Mouse (Mus musculus) retina, embryonic 14.5 days (tissue): ENCODE results near the gene Tekt2.
A peak's percentile ranks its signal among the peaks of the same experiment; 100 is the strongest.

Source experiments
- DNase-seq: peaks from one replicate; pipeline ENCODE4 v3.0.0-alpha.2; 2015; ENCODE audit warnings: low spot score

Tekt2 gene

GRCm38 (mm10) chr4:126325281-126325861, at the start of gene Tekt2:
Gene Tekt2, minus strand, starts transcription at chr4:126325688.
- no peak for DNase-seq

DNA sequence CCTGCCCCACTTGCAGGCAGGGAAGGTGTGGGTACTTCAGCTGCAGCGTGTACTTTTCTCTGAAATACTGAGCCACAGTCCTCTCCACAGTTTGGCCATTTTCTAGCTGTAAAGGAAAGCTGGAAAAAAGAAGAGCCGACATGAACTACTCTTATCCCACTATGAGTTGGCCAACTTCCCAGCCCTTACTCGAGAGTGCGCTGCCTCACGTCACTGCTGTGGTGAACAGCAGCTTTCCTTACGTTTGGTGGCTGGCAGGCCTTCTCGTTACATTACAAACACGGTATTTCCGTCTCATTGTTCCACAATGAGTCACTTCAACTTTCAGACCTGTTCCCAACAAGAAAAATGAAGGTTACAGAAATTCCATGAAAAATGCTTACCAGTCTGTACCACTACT, 46.0 kb upstream of the Tekt2 start:
- no peak for DNase-seq

DNA sequence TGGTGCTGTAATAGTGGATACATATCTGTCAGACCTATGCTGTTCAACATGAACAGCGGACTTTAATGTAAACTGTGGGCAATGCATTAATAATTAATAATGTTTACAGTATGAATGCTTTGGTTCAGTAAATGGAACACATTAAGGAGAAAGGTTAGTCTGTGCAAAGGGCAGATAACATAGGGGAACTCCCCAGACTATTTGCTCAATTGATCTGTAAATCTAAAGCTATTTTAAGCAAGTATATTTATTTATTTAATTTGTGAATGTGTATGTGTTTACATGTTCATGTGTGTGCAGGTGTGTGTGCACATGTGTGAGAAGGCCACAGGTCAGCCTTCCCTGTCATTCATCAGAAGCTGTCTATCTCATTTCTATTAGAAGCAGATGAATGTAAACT, 34.6 kb upstream of the Tekt2 start:
- DNase-seq = no peak

DNA sequence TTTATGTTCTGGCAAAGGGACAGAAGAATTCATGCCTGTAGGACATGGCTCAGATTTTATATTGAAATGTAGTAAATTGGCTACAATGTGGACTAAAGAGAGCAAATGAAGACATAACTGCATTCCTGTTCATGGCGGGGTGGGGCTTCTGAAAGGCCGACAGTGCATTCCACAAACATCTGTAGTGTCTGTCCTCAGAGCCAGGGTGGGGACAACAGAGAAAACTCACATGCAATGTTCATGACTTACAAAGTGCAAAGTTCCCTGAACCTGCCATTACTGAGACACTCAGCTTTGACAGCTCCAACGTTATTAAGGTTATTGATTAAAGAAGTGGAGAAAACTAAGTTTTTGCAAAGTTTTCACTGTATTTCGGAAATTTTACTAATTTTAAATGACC, 18.0 kb upstream of the Tekt2 start:
- DNase-seq = no peak

GRCm38 (mm10) chr4:126339461-126339860, 14.0 kb upstream of the Tekt2 start:
- DNase-seq = no peak

DNA sequence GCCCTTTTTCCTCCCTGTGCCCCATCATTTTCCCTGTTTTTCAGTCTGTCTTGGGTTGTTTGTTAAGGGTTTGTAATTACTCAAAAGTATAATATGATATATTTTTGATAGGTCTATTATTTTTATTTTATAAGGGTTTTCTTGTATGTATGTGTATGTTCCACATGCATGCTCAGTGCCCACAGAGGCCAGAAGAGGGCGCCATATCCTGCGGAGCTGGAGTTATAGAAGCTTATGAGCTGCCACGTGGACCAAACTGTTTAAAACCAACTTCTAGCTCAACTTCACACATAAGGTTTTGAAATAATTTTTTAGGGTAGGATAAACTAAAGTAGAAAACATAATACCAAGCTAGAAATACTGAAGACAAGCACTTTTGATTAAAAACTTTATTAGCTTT, 6.9 kb upstream of the Tekt2 start:
- DNase-seq = no peak

GRCm38 (mm10) chr4:126331751-126332150, 6.3 kb upstream of the Tekt2 start:
- DNase-seq = no peak

DNA sequence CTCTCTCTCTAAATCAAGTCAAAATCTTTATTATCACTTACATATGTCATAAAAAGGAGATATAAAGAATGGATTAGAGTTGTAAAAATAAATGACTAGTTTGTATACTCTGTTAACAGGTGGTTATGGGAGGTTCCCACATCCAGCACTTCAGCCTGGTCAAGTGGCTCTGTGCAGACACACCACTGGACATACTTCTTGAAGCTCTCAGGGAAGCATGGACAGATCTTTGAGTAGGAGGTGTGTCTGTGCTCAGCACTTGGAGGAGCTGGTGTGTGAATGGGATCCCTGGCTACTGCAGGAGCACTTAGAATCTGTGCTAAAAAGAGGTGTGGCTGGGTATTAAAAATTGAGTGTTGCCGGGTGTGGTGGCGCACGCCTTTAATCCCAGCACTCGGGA, 4.8 kb upstream of the Tekt2 start:
- DNase-seq = no peak

DNA sequence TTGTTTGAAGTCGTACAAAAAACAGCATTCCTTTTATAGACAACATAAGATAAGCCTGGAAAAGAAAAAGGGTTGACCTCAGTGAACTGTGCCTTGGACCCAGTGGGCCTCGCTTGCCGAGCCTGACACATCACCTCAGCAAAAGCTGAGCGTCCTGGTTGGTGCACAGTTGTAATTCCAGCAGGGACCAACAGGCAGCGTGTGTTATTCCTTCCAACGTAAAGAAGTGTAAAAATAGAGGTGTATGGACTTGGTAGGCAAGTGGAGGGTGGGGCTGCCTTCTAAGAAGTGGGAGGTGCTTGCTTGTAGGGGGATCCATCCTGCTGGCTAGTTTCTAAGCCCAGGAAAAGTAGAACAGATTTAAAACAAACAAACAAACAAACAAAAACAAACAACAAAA, 548 bp upstream of the Tekt2 start:
- DNase-seq = no peak

- DNase-seq = no peak
Observed at GRCm38 (mm10) chr4:126324861-126325260, 627 bp downstream of the Tekt2 start.

GRCm38 (mm10) chr4:126322646-126323045, 2.8 kb downstream of the Tekt2 start:
- no peak for DNase-seq

DNA sequence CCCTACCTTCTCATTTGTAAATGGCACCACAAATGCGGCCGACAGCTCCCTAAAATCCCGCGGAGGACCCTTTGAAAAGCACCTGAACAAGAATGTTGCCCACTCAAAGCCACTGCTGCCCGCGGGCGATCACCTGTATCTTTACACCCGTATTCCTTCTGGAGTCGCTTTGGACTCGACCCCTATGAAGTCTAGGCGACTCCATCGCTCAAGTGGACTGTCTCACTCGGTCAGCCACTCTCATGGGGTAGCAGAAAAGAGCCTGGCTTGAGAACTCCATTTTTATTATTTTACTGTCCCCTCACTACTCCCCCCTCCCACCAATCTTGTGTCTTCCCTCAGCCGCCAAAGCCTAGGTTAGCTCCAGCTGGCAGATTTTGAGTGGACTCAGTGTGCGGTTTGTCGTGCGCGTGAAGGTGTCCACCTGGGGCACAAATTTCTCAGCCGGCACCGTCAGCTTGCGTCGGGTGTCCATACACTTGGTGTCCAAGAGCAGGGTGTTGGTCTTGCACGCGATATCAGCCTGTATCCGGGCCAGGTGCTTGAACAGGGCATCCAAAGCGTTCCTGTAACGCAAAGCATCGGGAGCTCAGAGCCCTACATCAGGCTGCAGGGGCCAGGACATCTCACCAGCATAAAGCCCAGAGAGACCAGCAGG, 3.5 kb downstream of the Tekt2 start:
- no peak for DNase-seq

GRCm38 (mm10) chr4:126321111-126321853, 4.2 kb downstream of the Tekt2 start, which contains the start of gene Adprhl2:
Gene Adprhl2, minus strand, starts transcription at chr4:126321703.
- DNase-seq = peak; percentile 99

- DNase-seq = no peak
Observed at GRCm38 (mm10) chr4:126319806-126320205, 5.7 kb downstream of the Tekt2 start.

DNA sequence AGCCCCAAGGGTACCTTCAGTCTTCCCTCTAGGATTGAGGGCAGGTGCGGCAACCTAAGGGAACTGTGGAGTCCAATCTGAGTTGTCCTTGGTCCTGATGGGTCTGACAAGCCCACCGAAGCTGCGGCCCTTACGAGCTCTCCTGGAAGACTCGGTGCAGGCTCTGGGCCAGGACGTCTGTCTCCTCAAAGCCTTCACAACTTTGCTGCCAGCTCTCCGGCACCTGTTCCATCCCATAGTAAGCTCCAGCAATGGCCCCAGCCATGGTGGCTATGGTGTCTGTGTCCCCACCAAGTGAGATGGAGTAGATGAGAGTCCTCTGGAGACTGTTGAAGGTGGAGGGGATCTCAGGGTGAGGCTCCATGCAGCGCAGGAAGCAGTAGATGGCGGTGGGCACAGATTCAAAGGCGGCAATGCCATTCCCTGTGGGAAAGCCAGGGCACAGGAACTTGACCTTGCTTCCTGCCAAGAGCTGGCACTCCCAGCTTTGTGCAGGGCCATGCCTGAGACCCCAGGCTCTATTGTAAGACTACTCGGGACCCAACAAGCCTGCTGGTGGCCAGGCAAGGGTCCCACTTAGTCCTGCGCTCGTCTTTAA, 8.9 kb downstream of the Tekt2 start:
- no peak for DNase-seq

DNA sequence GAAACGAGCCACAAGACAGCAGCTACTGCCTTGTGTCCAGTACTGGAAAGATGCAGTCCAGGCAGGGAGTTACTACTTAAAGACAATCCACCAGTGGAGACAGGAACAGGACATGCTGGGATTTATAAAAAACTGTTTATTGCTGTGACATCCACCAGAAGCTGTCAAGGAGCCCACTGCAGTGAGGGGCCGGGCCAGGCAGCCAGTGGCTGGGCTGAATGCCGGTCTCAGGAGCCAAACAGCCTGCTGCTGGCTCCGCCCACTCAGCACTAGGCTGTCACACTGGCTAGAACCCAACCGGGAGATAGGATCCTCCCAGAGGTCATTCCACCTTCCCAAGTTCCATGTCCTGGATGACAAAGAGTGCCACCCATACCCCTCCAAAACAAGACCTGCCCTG, 9.6 kb downstream of the Tekt2 start:
- no peak for DNase-seq

GRCm38 (mm10) chr4:126314393-126314792, 11.1 kb downstream of the Tekt2 start:
- DNase-seq = no peak

- DNase-seq = no peak
Observed at GRCm38 (mm10) chr4:126313202-126313601, 12.3 kb downstream of the Tekt2 start.

- DNase-seq = no peak
Observed at GRCm38 (mm10) chr4:126311566-126312200, 13.8 kb downstream of the Tekt2 start.

DNA sequence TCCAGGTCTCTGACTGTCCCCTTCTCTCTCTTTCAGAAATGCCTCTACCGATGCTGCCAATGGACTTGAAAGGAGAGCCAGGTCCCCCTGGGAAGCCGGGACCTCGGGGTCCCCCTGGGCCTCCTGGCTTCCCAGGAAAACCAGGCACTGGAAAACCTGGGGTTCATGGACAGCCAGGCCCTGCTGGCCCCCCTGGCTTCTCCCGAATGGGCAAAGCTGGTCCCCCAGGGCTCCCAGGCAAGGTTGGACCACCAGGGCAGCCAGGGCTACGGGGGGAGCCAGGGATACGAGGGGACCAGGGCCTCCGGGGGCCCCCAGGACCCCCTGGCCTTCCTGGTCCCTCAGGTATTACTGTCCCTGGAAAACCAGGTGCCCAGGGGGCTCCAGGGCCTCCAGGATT, 15.1 kb downstream of the Tekt2 start:
- DNase-seq = no peak

- peak; percentile 97 for DNase-seq
Observed at GRCm38 (mm10) chr4:126309922-126310309, 15.6 kb downstream of the Tekt2 start.

- peak; percentile 58 for DNase-seq
Observed at GRCm38 (mm10) chr4:126309211-126309921, 16.1 kb downstream of the Tekt2 start.
